Mouse (Mus musculus): ENCODE measurements around the gene Ptk7. TPM values are rescaled to one million over a fixed set of nuclear protein-coding genes. Genes with fewer than 3 reads are reported as not detected.

Gene Ptk7
- polyA plus RNA-seq, 1 experiment from 2014 or later, result 15.3 TPM

DNA sequence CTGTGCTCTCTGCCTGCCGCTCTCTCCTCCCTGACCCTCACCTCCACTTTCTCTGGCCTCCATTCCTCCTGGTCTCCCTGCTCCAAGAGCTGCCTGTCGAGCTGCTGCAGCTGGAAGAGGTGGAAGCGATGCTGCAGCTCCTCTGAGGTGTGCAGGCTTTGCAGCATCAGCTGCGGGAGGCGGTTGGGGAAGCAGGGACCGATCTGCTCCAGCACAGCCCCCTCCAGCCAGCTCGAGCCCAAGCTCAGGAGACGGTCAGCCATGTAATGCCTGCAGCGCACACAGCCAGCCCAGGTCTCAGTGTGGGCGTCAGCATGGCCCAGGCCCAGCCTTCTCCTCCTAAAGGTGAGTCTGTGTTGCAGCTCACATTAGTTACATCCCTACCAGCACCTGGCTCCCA lies 109.3 kb downstream of the Ptk7 start:
- no peaks in the 10 kb centered on the region for H3K9me3 ChIP-seq (replicated peaks; ENCODE audit: control insufficient read depth, low read length)
- no peak overlapping the region for H3K4me2 ChIP-seq (ENCODE audit: low read length)
- H3K4me3 ChIP-seq (ENCODE audit: low read depth, low read length), result no peak overlapping the region
- no peak for ATAC-seq
- H3K36me3 ChIP-seq (ENCODE audit: control insufficient read depth, insufficient read depth, low read length), result 0 out of 2 replicates have a peak, but pooled peaks cover 8% of the 10 kb centered on the region
- no peaks in the 10 kb centered on the region for H3K4me1 ChIP-seq (ENCODE audit: control insufficient read depth, insufficient read depth, low read length)
- 62% methylated on average over 10 of the region's 10 CpGs for WGBS
- 0 out of 2 replicates have a peak, but pooled peaks cover 3% of the 10 kb centered on the region for H3K27me3 ChIP-seq (replicated peaks; ENCODE audit: control insufficient read depth, insufficient read depth, low read length)
- DNase-seq (ENCODE audit: low spot score), result no peak
- no peak overlapping the region; the same call in 1 of the 2 replicates for H3K9ac ChIP-seq (ENCODE audit: low read length)
- no peak overlapping the region for H3K27ac ChIP-seq (ENCODE audit: low read depth, low read length)

Small RNA genes within 50 kb of the gene (microRNA-seq; reads per million reads assigned to microRNA genes)
- gene Mir6976, result not detected

Other genes with a start within 250 kb of the Ptk7 start
- 10.7 and 13.0 TPM in 2 replicates for gene Zfp318, start 245.8 kb downstream of the Ptk7 start, polyA plus RNA-seq (2014; fragmentation: Nextera tagmentation; extraction: Ambion mirVana)
- gene Crip3, start 200.6 kb downstream of the Ptk7 start, polyA plus RNA-seq (2014; fragmentation: Nextera tagmentation; extraction: Ambion mirVana), result 0.93 and 1.2 TPM in 2 replicates
- gene Slc22a7, start 191.0 kb downstream of the Ptk7 start, polyA plus RNA-seq (2014; fragmentation: Nextera tagmentation; extraction: Ambion mirVana), result not detected in 2 replicates
- 3.8 and 4.8 TPM in 2 replicates for gene Ttbk1, start 141.8 kb downstream of the Ptk7 start, polyA plus RNA-seq (2014; fragmentation: Nextera tagmentation; extraction: Ambion mirVana)
- 33.0 and 41.6 TPM in 2 replicates for gene Dnph1, start 132.8 kb downstream of the Ptk7 start, polyA plus RNA-seq (2014; fragmentation: Nextera tagmentation; extraction: Ambion mirVana)
- gene Cul9, start 83.1 kb downstream of the Ptk7 start, polyA plus RNA-seq (2014; fragmentation: Nextera tagmentation; extraction: Ambion mirVana), result 7.6 and 10.8 TPM in 2 replicates
- gene Srf, start 73.3 kb downstream of the Ptk7 start, polyA plus RNA-seq (2014; fragmentation: Nextera tagmentation; extraction: Ambion mirVana), result 4.6 and 4.7 TPM in 2 replicates
- gene Klc4, start 16.5 kb upstream of the Ptk7 start, polyA plus RNA-seq (2014; fragmentation: Nextera tagmentation; extraction: Ambion mirVana), result 34.7 and 38.8 TPM in 2 replicates
- gene Mrpl2, start 16.7 kb upstream of the Ptk7 start, polyA plus RNA-seq (2014; fragmentation: Nextera tagmentation; extraction: Ambion mirVana), result 83.3 and 108 TPM in 2 replicates
- 28.3 and 30.2 TPM in 2 replicates for gene Cul7, start 20.8 kb upstream of the Ptk7 start, polyA plus RNA-seq (2014; fragmentation: Nextera tagmentation; extraction: Ambion mirVana)
- 30.1 and 31.4 TPM in 2 replicates for gene Rrp36, start 44.8 kb upstream of the Ptk7 start, polyA plus RNA-seq (2014; fragmentation: Nextera tagmentation; extraction: Ambion mirVana)
- gene Mea1, start 49.3 kb upstream of the Ptk7 start, polyA plus RNA-seq (2014; fragmentation: Nextera tagmentation; extraction: Ambion mirVana), result 243 and 265 TPM in 2 replicates
- gene Klhdc3, start 51.4 kb upstream of the Ptk7 start, polyA plus RNA-seq (2014; fragmentation: Nextera tagmentation; extraction: Ambion mirVana), result 147 and 164 TPM in 2 replicates
- gene Ppp2r5d, start 75.6 kb upstream of the Ptk7 start, polyA plus RNA-seq (2014; fragmentation: Nextera tagmentation; extraction: Ambion mirVana), result 73.9 and 78.0 TPM in 2 replicates
- 16.9 and 17.6 TPM in 2 replicates for gene Pex6, start 82.0 kb upstream of the Ptk7 start, polyA plus RNA-seq (2014; fragmentation: Nextera tagmentation; extraction: Ambion mirVana)
- gene Gnmt, start 99.7 kb upstream of the Ptk7 start, polyA plus RNA-seq (2014; fragmentation: Nextera tagmentation; extraction: Ambion mirVana), result 0.58 and 0.79 TPM in 2 replicates
- 54.1 and 57.5 TPM in 2 replicates for gene Cnpy3, start 122.7 kb upstream of the Ptk7 start, polyA plus RNA-seq (2014; fragmentation: Nextera tagmentation; extraction: Ambion mirVana)
- gene Ptcra, start 134.2 kb upstream of the Ptk7 start, polyA plus RNA-seq (2014; fragmentation: Nextera tagmentation; extraction: Ambion mirVana), result 0.22 TPM in 1 of 2 replicates, not detected in the other
- 63.9 and 89.9 TPM in 2 replicates for gene 2310039H08Rik, start 143.1 kb upstream of the Ptk7 start, polyA plus RNA-seq (2014; fragmentation: Nextera tagmentation; extraction: Ambion mirVana)
- gene Rpl7l1, start 153.2 kb upstream of the Ptk7 start, polyA plus RNA-seq (2014; fragmentation: Nextera tagmentation; extraction: Ambion mirVana), result 108 and 110 TPM in 2 replicates
- 7.5 and 8.5 TPM in 2 replicates for gene Bicral, start 229.0 kb upstream of the Ptk7 start, polyA plus RNA-seq (2014; fragmentation: Nextera tagmentation; extraction: Ambion mirVana)